Mouse (Mus musculus) naive thymus-derived CD4-positive, alpha-beta T cell, adult 2 months (primary cell): ENCODE results near the gene Cnga1.
A peak's percentile ranks its signal among the peaks of the same experiment; 100 is the strongest.

Experiments used
- DNase-seq: peaks from one replicate; pipeline ENCODE4 v3.0.0-alpha.2; 2011; ENCODE audit warnings: low read depth

Cnga1 gene

GRCm38 (mm10) chr5:72644175-72644574, at the start of gene Cnga1:
TSS of gene Cnga1 (minus strand) at chr5:72644275.
- no peak for DNase-seq

DNA sequence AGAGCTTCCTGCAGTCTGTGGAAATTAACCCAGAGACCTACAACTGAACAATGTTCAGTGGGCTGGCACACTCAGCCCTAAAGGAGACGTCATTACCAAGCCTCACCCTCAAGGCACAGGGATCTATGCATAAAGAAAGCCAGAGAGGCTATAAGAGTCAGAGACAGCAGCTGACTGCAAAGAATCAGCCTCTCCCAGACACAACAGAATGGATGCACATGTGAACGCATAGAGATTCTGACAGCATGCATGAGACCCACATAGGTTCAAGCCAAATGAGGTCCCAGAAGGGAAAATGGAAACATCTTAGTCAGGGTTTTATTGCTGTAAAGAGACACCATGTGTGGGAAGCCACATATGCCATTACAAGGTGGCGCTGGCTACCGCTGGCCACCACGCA, 46.4 kb upstream of the Cnga1 start:
- DNase-seq = no peak

- DNase-seq = no peak
Measured at GRCm38 (mm10) chr5:72689556-72689955, 45.5 kb upstream of the Cnga1 start.

- no peak for DNase-seq
Measured at GRCm38 (mm10) chr5:72681451-72681850, 37.4 kb upstream of the Cnga1 start.

GRCm38 (mm10) chr5:72674994-72675542, 31.0 kb upstream of the Cnga1 start:
- no peak for DNase-seq

- no peak for DNase-seq
Measured at GRCm38 (mm10) chr5:72671017-72671699, 27.1 kb upstream of the Cnga1 start.

DNA sequence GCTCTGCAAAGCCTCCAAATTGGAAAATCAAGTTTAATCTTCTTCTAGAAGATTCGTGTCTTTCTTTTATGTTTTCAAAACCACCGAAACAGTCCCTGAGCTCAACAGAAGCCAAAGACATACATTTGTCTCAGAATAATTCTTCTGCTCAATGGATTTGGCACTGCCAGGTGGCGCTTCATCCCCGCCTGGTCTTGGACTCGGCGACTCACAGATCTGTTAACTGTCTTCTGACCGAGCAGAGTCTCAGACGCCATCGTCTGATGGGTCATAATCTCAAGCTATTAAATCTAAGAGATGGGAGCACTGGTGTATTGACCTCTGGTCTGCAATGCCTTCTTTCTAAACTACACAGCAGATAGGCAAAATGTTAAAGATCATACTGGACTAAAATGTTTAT, 24.3 kb upstream of the Cnga1 start:
- no peak for DNase-seq

DNA sequence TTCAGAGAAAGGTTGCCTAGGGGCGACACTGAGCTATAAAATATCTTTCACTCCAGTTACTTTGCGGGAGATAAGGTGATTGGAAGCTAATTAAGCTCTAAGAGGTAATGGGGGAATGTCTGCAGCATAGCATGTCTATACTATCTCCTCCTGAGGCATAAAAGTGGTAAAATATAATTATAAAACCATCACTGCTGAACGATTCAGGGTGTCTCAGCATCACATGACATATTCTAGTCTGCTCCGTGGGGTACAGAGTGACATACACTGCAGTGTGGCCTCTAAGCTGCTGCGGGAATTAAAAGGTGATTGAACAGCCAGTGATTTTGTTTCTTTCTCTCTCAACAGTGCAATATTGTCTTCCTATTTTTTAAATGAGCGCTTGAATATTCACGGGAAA, 22.4 kb upstream of the Cnga1 start:
- DNase-seq = no peak

DNA sequence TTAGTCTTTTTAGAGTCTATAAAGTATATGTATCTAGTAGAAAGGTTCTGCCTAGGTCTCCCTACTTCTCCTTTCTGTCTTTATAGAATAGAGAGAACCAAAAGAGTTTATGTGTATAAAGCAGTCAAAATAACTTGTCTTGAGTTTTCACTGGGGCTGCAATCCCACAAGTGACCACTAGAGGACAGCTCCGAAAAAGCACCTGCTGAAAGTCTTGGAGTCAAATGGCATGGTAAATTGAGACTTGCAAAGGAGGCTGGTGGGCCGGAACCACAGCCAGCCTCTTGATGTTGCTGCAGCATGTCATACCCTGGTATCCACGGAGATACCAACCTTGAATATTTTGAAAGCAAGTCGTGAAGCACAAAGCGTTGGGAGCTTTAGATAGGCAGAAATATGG, 21.2 kb upstream of the Cnga1 start:
- DNase-seq = peak; percentile 82

DNA sequence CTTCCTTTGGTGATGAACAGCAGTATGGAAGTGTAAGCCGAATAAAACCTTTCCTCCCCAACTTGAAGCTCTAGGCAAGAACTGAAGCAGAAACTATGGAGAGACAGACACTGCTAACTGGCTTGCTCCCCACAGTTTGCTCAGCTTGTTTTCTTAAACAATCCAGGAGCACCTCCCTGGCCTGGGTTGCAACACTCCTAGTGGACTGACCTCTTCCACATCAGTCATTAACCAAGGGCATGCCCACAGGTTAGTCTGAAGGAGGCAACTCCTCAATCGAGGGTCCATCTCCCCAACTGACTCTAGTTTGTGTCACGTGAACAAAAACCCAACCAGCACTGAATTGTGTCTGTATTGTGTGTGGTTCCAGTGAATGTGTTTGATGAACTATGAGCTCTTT, 20.8 kb upstream of the Cnga1 start:
- DNase-seq = no peak

GRCm38 (mm10) chr5:72664126-72664525, 20.1 kb upstream of the Cnga1 start:
- DNase-seq = no peak

DNA sequence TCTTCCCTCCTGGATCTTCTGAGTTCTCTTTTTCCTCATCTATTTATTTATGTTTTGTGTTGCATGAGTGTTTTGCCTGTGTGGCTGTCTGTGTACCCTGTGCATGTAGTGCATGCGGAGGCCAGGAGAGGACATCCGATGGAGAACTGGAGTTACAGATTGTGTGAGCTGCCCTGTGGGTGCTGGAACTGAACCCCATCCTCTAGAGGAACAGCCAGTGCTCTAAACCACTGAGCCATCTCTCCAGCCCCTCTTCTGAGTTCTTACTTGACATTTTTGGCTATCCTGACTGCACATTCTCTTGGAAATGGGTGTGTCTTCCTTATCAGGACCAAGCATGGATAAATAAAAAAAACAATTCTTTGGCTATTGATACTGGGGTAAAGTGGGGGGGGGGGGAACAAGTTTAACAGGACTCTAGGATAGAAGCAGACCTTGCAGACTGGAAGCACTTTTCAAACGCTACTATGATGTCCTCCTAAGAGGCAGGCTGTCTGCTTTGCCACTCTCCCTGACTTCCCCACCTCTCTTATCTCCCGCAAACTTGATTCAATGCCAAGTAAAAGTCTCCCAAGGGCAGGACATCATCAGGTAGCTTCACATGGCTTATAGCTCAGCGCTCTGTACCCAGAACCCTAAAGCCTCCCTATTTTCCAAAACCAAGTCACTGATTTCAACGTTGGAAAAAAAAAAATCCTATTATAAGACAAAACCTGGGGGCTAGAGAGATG, 17.1 kb upstream of the Cnga1 start:
- DNase-seq = no peak

DNA sequence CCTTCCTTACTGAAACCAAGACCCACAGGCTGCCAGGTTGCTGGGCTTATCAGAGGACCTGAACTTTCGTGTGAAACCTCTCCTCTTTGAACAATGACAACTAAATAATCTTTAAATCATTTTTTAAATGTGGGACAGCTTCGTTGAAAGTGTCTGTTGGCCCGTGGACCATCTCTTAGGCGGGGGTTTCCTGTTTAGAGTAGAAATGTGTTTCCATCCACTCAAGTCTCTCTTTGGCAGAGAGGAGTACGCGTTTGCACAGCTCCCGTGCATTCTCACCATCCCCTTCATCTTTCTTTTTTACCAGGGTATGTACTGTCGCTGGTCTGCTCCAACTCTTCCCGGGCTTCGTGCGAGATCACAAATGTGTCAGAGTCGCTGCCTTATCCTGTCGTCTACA, 14.3 kb upstream of the Cnga1 start:
- no peak for DNase-seq

DNA sequence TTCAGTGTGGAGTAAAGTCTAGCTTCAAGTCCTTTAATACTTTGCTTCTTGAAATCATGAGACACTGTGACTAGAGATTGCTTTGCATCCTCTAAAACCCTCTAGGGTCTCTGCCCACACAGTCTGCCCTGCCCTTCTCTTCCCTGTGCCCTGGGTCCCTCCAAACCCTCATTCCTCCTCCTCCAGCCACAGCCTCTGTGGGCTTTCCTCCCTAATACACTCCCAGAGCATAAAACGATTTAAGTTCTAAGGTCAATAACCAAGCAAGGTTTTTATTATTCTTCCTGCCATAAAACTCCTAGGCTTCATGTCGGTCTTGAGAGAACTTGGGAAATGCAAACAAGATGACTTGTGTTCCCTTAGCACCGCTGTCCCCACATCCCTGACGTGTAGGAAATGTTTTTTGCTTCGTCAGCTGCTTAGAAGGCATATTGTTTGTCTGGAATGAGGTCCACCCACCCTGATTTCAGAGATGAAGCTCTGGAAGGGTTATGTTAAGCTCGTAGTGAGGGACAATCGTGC, 12.3 kb upstream of the Cnga1 start:
- no peak for DNase-seq

- DNase-seq = no peak
Measured at GRCm38 (mm10) chr5:72653068-72653674, 9.1 kb upstream of the Cnga1 start.

DNA sequence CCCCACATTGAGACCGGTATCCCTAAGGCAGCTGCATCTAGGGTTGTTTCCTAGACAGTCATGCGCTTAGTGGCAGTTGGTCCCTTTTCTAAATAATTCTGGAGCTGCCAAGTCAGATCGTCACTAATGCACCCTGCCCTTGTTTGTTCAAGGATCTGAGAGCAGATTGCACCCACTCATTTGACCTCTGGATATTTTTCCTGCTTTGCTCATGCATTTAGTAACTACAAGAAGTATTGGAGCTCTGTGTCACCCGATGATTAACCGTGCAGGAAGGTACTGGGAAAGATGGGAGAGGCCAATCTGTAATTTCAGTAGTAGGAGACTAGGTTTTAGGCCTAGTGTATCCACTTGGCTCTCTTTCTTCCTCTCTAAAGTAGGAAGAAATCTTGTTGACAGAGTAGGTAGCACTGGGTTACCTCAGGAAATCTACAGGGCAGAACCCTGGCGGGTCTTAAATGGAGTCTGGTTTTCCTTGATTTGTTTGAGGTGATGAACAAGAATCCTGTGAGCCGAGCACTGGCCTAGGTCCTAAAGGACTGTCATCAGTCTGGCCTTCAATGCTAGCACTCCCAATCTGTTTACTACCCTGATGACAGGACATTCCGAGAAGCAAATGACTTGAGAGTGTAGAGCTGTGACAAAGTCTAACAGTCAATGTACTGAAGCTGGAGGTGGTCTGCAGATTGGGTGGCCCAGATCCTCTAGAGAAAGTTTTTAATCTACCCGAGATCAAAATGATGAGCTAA, 5.1 kb upstream of the Cnga1 start:
- no peak for DNase-seq

- DNase-seq = no peak
Measured at GRCm38 (mm10) chr5:72647958-72648595, 4.0 kb upstream of the Cnga1 start.

GRCm38 (mm10) chr5:72647418-72647907, 3.4 kb upstream of the Cnga1 start, which contains the start of gene Nipal1:
TSS of gene Nipal1 (plus strand) at chr5:72647795.
- peak; percentile 92 for DNase-seq

GRCm38 (mm10) chr5:72646996-72647395, 2.9 kb upstream of the Cnga1 start:
- no peak for DNase-seq

- peak; percentile 86 for DNase-seq
Measured at GRCm38 (mm10) chr5:72646131-72646530, 2.1 kb upstream of the Cnga1 start.

DNA sequence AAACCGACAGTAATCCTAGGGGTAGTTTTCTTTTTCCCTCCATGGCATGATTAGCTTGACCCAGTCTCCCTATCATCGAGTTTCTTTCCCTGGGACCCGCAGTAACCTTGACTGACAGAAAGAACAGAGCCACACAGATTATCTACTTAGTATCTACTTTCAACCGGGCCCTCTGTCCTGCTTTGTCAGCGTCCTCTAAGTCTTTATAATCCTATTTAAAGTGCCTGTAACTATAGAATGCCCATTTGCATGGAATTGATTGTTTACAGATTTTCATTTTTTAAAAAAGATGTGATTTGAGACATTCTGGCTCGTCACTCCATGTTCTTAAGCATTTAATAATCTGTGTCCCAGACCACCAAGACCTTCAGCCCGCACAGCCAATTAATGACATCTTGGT, 420 bp downstream of the Cnga1 start:
- no peak for DNase-seq
